Mouse (Mus musculus) spleen, postnatal 36 days (tissue): Measurements from ENCODE around the gene Efna2.

Source experiments
- DNase-seq, 2 experiments: peaks; one replicate each; pipeline ENCODE4 v3.0.0; 2022; ENCODE audit warnings: low spot score in 2 of 2, mixed read lengths in 1 of 2

The Efna2 gene

GRCm38 (mm10) chr10:80168038-80168661, 11.1 kb upstream of the Efna2 start:
- DNase-seq = peak; percentile 87 to 90

GRCm38 (mm10) chr10:80169070-80169469, 10.2 kb upstream of the Efna2 start:
- DNase-seq = no peak

- no peak for DNase-seq
Measured at GRCm38 (mm10) chr10:80169651-80170050, 9.6 kb upstream of the Efna2 start.

GRCm38 (mm10) chr10:80170052-80170451, 9.2 kb upstream of the Efna2 start:
- no peak for DNase-seq

- no peak for DNase-seq
Measured at GRCm38 (mm10) chr10:80170601-80171021, 8.7 kb upstream of the Efna2 start.

GRCm38 (mm10) chr10:80171252-80171651, 8.0 kb upstream of the Efna2 start:
- no peak for DNase-seq

GRCm38 (mm10) chr10:80171760-80172526, 7.3 kb upstream of the Efna2 start:
- peak in 1 of 2 experiments; percentile 22 for DNase-seq

GRCm38 (mm10) chr10:80172527-80173292, 6.6 kb upstream of the Efna2 start, which contains the start of gene 1600002K03Rik:
1600002K03Rik (plus strand) TSS chr10:80172944.
- peak; percentile 89 to 92 for DNase-seq

- DNase-seq = no peak
Measured at GRCm38 (mm10) chr10:80173358-80173757, 5.9 kb upstream of the Efna2 start.

- DNase-seq = no peak
Measured at GRCm38 (mm10) chr10:80173955-80174640, 5.2 kb upstream of the Efna2 start.

- peak in 1 of 2 experiments; percentile 39 for DNase-seq
Measured at GRCm38 (mm10) chr10:80174705-80175104, 4.6 kb upstream of the Efna2 start.

GRCm38 (mm10) chr10:80175536-80176269, 3.6 kb upstream of the Efna2 start:
- no peak for DNase-seq

GRCm38 (mm10) chr10:80176270-80176834, 2.9 kb upstream of the Efna2 start:
- DNase-seq = no peak

- DNase-seq = no peak
Measured at GRCm38 (mm10) chr10:80177441-80178279, 1.6 kb upstream of the Efna2 start.

GRCm38 (mm10) chr10:80180288-80180687, 1.0 kb downstream of the Efna2 start:
- no peak for DNase-seq

GRCm38 (mm10) chr10:80180823-80181222, 1.5 kb downstream of the Efna2 start:
- DNase-seq = no peak

- no peak for DNase-seq
Measured at GRCm38 (mm10) chr10:80182547-80182946, 3.3 kb downstream of the Efna2 start.

- no peak for DNase-seq
Measured at GRCm38 (mm10) chr10:80186649-80187048, 7.4 kb downstream of the Efna2 start.

- no peak for DNase-seq
Measured at GRCm38 (mm10) chr10:80187739-80188138, 8.5 kb downstream of the Efna2 start.
